Mouse (Mus musculus): ENCODE data around the gene Etnk1.
"Not testable (repeated sequence)": the region's sequence is repeated elsewhere in the genome, so short reads cannot be mapped to it uniquely, and the experiment has no call there.

Gene Etnk1

DNA sequence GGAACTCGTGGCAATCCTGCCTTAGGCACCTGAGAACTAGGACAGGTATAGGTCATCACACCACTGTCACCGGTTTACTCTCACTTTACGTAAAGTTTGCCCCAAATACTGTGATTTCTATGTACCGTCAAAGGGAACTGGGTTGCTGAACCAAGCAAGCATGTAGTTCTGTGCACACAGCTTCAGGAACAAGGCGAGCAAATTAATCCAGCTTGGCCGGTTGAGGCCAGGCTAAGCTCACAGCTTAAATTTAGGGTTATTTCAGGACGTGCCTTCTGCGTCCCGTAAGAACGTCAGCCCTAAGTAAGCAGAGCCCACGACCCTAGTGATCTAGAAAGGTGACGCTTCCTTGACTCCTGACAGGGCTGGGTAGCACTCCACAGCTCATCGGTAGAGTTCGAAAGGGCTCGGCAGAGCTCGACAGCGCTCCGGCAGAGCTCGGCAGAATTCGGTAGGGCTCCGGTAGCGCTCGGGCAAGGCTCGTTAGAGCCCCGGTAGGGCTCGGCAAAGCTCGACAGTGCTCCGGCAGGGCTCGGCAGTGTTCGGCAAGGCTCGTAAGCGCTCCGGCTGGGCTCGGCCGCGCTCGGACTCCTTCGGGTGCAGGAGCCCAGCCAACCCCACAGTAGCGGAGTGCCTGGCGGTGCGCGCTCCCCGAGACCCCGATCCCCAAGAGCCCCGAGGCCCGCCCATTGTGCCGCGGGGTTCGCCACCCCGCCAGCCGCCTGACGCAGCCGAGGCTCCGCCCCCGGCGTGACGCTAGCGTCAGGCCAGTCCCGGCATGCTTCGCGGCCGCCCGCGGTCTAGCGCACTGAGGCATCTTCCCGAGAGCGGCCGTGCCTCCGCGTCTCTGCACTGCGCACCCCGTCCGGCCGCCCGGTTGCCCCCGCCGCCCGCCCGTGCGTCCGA lies at the start of gene Etnk1:
Etnk1 (plus strand) TSS at position 770 of the 906 bp plus-strand sequence.
- peak; percentile 93 to 94 for DNase-seq (ENCODE audit: low spot score in 2 of 2)

DNA sequence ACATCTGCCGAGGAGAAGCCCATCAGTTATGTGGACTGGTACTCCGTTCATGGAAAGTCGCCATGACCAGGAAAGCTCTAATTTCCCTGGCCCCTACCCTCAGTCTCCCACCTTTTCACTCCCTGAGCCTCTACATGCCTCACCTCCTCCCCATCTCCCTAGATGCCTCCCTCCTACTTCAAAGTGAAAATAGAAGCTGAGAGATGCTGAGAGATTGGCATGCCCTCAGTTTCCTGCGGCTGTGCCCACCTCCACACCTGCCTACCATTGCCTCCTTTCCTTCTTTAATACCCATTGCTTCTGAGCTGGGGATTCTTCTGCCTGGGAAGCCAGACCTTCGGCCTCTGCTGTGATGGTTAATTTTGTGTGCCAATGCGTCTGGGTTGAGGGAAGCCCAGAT lies 47.7 kb upstream of the Etnk1 start:
- no peak for DNase-seq (ENCODE audit: low spot score in 2 of 2)

DNA sequence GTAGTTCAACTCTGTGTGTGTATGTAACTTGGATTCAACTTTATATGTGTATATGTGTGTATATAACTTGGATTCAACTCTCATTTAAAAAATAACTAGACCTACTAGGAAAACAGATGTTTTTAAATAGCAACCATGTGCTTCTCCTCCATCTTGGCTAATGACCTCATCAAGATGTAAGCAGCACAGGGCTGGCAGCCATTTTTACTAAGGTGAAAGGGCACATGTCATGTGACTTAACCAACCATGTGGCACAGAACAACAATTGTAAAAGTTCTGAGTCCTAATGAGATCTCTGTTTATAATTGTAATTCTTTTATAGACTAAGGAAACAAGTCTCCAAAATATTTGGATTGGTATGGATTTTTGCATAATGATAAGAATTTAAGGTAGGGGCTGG lies 41.3 kb upstream of the Etnk1 start:
- DNase-seq (ENCODE audit: low spot score in 2 of 2) = no peak

DNA sequence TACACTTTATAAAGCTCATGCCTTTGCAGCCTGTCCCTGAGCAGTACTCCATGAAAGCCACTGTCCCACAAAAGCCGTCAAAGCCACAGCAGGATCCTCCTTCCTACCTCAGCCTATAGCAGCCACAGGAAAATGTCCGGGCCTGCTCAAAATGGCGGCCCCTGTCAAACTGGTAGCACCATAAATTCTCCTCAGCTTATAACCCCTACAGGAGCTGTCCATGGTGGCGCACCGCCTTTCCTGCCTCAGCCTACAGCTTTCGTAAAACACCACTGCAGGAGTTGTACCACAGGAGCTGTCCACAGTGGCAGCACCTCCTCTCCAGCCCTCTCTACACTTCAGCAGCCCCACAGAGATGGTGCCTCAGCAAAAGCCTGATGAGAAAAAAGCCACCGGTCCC lies 37.6 kb upstream of the Etnk1 start:
- no peak for DNase-seq (ENCODE audit: low spot score in 2 of 2)

DNA sequence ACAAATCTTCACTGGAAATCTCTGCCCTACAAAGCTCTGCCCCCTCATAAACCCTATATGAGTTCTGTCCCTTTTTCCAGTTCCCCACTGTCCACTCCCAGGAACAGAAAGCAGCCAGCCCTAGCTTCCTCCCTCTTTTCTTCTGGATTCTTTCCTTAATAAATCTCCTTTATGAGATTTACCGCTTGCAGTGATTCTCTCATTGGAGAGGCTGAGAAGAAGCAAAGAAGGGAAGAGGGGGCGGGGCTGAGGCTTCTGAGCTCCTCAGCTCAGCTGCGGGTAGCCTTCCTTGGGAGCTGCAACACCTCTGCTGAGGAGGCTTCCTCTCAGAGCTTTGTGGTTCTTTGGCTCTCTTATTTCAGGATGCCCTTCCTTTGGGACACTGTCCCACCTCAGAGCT lies 37.1 kb upstream of the Etnk1 start:
- no peak for DNase-seq (ENCODE audit: low spot score in 2 of 2)

DNA sequence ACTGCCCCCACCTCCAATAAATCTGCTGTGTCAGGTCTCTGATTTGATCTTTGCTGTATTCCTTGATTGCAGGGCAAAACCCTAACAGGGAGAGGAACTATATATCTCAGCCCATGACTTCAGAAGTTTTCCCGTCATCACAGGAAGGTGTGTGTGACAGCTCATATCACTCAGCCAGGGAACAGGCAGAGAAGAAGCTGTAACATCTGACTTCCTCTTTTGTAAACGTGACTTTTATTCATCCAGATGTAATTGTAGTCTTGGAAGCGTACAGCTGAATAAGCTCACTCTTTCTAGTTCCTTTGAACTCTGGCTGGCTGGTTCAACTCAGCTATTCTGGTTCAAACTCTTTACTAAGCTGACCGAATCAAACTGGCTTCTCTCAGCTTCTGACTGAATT lies 36.6 kb upstream of the Etnk1 start:
- DNase-seq (ENCODE audit: low spot score in 2 of 2) = no peak

DNA sequence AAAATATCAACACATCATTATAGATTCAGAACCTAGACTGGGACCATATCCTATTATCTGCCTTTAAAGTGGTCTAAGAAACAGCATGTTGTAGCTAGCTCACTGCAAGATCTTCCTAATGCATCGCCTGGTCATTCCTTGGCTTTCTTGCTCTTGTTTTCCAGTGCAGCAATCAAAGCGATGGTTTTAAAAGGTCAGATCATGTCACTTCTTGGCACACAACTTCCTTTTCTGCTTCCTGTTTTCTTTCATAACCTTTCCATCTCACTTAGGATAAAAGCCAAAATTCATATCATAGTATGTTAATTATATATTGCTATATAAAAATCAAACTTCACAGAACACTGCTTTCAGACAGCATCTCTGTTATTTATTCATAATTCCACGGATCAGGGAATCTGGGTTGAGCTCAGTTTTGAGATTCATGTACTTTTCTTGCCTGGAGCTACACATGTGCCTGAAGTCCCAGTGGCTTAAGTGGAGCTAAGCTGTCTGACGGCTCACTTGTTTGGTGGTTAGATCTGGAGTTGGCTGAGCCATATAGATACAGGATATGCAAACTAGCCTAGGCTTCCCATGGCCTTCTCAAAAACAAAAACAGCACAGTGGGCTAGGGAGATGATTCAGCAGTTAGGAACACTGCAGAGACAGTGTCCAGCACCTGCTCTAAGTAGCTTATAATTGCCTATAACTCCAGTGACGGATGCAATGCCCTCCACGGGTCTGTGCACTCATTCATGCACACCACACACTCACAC lies 34.9 kb upstream of the Etnk1 start:
- DNase-seq (ENCODE audit: low spot score in 2 of 2) = no peak

DNA sequence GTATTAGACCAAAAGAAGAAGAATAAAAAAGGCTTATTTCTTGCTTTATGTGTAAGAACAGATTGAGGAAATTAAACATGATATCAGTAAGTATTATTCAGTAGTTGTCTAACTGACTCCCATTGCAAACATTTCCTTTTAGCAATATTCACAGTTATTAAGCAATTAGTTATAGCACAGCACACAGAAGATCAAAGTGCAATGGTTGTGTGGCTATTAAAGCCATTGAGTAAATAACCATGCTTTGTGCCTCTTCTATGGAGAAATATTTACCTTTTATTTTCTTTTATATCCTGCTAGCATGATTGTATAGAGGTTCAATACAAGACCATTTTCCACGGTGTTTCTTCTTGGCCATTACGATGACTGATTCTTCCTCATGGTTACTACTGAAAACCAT lies 33.9 kb upstream of the Etnk1 start:
- no peak for DNase-seq (ENCODE audit: low spot score in 2 of 2)

DNA sequence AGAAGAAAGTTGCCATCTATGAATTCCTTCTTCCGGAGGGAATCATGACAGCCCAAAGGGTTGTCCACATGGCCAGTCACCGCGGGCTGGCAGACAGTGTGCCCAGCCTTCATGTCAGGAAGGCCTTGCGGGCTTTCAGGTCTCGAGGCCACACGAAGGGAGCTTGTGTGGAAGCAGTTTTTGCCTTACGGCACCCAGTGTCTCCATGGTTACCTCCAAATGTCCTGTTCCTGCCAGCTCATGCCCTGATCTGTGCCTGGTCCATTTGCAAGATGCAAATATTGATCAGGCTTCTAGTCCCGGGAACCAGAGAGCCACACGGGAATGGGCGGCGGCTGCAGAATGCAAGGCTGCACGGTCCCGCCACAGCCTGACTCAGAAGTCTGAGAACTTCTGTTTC lies 31.9 kb upstream of the Etnk1 start:
- DNase-seq (ENCODE audit: low spot score in 2 of 2) = no peak

DNA sequence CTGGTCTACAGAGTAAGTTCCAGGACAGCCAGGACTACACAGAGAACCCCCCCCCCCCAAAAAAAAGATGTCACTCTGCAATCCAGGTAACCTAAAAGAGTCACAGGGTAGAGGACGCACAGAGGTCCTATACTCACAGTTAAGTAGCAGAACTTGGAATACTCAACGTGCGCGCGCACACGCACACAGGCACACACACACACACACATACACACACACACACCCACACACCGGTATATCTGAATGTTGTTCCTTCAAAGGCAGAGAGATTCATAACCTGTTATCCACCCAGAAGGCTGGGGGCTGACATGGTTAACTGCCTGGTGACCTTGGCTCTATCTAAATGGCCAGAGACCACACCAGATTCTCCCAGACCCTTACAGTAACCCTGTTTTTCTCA lies 30.3 kb upstream of the Etnk1 start:
- DNase-seq (ENCODE audit: low spot score in 2 of 2) = no peak

DNA sequence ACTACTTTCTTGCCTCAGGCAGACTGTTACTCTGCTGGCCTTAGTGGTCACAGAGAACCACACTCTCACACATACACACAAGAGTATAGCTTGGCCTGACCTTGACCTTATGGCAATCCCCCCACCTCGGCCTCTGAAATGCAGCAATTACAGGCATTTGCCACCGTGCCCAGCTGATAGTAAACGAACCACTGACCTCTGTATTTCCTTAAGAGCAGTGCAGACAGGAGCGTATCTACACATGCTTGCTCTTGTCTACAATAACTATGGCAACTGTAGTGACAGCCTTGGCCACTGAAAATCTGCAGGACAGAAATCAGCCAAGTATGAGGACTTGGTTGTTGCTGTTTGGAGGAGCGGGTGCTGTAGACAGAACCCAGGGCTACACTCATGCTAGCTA lies 29.7 kb upstream of the Etnk1 start:
- DNase-seq (ENCODE audit: low spot score in 2 of 2) = no peak

DNA sequence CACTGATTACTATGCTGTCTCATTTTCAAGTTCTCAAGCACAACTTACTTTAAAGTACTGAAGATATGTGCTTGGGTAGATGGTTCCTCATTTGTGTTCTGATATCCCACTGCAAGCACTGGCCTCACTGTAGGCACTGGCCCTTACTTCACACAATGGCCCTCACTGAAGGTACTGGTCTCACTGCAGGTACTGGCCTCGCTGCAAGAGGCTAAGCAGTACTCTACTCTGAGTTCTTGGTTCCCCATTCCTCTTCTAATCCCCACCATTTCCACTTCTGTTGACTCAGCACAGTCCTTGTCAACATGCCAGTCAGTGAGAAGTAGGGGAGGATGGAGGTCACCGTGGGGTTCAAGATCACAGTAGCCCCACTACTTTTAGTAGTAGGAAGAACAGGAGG lies 27.6 kb upstream of the Etnk1 start:
- no peak for DNase-seq (ENCODE audit: low spot score in 2 of 2)

DNA sequence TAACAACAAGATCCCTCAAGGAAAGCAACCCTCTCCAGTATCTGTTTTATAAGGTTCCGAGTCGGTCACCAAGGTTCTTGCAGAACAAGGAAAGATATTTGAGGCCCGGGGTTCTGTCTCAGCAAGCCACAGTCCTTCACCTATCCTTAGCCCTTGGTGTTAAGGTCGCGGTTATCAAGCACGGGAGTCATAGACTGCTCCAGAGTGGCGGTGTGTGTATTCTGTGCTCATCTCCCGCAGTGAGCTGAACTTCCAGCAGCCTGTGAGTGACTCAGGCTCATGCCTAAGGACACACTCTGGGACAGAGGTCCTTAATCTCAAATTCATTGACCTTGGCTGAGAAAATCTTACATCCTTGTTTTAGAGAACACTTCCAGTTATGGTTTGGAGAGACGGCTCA lies 26.1 kb upstream of the Etnk1 start:
- no peak for DNase-seq (ENCODE audit: low spot score in 2 of 2)

DNA sequence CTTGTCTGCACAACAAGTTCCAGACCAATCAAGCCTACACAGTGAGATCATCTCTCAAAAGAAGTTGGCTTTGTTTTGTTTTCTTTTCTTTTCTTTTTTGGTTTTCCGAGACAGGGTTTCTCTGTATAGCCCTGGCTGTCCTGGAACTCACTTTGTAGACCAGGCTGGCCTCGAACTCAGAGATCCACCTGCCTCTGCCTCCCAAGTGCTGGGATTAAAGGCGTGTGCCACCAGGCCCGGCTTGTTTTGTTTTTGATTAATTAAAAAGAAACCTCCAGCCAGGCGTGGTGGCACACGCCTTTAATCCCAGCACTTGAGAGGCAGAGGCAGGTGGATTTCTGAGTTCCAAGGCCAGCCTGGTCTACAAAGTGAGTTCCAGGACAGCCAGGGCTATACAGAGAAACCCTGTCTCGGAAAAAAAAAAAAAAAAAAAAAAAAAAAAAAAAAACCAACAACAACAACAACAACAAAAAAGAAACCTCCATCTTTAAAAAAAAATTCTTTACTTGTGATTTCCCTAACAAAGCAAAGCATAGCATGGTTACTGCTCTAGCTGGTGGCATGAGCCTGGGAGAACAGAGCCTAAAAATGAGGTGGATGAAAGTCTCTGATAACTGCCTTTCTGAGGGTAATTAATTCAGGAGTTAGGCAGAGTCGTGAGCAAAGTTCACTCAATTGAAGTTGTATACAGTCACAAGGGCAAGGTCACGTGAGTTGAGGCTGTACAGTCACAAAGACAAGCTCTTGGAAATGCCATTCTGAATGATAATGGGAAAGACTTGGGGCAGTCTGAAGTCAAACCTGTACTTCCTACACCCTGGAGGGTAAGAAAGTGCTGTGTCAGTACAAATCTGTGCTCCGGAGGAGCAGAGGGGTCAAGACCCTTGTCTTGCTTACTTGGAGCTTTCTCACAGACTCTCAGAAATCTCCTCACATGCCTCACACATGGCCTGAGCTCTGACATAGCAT lies 25.1 kb upstream of the Etnk1 start:
- DNase-seq (ENCODE audit: low spot score in 2 of 2) = not testable (repeated sequence)

DNA sequence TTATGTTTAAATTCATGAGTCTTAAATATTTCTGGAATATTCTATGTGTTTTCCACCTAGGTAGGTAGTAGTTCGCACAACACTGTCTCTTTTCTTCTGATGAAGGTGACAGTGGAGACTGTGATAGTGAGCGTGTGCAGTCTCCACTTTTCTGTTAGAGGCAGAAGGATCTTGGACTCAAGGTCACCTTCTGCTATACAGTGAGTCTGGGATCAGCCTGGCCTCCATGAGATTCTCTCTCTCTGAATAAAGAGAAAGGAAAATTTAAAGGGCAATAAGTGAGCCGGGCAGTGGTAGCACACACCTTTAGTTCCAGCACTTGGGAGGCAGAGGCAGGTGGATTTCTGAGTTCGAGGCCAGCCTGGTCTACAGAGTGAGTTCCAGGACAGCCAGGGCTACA lies 24.2 kb upstream of the Etnk1 start:
- DNase-seq (ENCODE audit: low spot score in 2 of 2) = no peak

DNA sequence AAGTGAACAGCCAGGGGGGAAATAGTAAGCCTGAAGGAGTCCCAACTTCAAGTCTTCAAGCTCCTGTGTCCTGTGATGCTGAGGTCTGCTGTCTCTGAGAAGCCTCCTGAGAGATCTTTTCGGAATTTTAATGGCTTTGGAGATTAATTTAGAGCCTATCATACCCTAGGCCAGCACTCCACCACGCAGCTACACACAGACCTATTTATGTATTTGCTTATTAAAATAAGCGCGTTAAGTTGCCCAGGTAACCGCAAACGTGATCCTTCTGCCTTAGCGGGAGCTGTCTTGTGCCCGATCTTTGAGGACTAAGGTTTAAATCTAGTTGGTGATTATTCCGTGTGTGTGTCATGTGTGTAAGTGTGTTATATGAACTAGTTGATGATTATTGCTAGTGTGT lies 23.7 kb upstream of the Etnk1 start:
- no peak for DNase-seq (ENCODE audit: low spot score in 2 of 2)

DNA sequence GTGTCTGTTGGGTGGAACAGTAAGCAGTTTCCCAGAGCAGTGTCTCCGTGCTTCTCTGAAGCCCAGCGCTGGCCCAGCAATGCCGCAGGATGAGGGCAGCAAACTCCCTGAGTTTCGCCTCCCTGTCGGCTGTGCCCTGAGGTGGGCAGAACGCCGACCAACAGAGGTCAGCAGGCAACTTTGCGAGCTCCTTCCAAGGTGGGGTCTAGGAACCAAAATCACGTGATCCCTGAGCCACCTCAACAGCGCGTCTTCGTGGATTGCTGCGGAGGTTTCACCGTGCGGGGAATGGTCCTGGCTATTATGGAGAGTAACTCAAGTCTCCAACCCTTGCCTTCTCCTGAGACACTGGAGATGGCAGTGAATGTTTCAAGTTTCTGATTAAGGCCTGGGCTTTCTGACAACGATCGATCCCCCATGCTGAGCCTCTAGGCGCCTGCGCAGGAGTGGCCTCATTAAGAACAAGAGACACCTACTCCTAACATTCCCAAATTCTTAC lies 23.2 kb upstream of the Etnk1 start:
- DNase-seq (ENCODE audit: low spot score in 2 of 2) = no peak

DNA sequence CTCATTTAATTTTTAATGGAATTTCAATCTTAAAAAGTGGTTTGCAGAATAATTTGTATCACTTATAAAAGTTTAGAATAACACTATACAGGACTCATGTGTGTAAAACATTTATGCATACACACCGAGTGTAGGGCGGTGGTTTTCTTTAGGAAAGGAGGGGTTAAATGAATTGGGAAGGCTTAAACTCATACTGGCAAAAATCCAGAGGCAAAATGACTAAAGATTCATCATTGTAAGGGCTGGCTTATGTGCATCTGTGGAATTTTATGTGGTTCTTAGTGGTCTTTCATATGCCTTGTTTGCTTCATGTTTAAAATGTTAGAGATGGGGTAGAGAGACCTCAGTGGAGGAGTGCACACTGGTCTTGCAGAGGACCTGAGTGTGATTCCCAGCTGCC lies 22.5 kb upstream of the Etnk1 start:
- no peak for DNase-seq (ENCODE audit: low spot score in 2 of 2)

DNA sequence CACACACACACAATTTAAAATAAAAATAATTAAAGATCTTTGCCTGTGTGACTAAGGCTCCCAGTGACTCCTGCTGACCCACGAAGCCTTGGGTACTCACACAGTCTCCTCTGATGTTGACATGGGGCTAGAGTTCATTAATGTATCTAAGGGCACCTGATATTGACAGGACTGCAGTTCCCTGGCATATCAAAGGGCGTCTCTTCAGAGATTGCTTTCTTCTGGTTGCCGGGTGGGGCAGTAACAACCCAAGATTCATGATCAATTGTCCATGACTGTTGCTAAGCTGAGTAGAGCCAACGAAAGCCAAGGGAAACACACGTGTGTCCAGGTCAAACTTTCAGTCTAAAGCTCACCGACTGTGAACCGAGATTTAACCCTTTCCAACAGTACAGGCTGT lies 22.0 kb upstream of the Etnk1 start:
- DNase-seq (ENCODE audit: low spot score in 2 of 2) = no peak

DNA sequence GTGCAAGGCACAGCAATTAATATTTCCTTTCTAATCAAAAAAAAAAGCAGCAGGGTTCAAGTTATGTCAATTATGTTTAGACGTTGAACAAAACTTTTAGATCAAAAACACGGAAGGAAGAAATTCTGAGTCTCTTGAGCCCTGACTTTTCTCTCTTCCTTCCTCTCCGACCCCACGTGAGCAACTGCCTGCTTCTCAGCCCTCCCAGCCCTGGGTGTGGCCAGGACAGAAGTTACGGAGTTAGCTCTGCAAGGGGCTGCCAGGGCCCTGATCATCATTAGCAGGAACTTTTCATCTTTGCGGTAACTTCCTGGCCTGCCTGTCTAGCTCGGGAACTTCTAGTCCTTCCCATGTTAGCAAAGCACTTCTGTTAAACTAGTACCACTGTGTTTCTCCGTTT lies 20.3 kb upstream of the Etnk1 start:
- DNase-seq (ENCODE audit: low spot score in 2 of 2) = peak in 1 of 2 experiments; percentile 15

DNA sequence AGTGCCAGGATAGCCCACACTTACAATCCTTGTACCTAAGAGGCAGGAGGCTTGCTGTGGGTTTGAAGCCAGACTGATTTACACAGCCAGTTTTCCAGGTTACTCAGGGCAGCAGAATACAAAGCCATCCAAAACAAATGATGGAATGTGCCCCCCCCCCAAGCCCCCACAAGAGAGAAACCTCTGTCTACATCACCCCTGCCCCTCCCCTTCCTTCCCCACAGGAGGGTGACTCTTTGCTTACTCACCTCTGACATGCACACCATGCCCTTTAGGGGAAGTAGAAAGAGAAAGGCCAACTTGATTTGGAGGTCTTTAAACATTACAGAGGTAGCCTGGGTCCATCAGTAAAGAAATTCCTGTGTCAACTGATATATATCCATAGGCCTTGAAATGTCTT lies 18.2 kb upstream of the Etnk1 start:
- DNase-seq (ENCODE audit: low spot score in 2 of 2) = no peak

DNA sequence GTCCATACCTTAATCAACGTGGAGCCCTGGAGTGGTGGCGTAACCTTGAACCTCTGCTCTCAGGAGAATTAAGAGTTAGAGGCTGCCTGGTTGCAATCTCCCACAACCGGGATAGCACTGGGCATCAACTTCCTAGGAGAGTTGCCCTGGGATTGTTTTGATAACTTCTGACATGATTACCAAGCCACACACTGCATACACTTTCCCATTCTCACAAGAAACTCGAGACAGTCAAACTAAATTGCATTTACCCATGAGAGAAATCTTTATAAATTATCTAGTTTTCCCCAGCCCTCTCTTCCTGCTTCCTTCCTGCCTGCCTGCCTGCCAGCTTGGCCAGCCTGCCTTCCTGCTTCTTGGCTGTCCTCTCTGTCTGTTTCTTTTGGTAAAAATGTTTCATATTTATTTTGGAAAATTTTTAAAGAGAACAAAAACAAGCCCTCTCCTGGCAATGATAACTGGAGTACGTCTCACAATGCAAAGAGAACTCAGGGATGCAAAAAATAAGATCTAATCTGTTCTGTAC lies 17.2 kb upstream of the Etnk1 start:
- DNase-seq (ENCODE audit: low spot score in 2 of 2) = no peak
